Mouse (Mus musculus) bone marrow, adult 2 months (tissue): ENCODE data around the gene Pcx.

Experiments used
- CTCF ChIP-seq: fragments of 200-500 bp; IDR thresholded peaks from 2 replicates; pipeline ENCODE4 v1.5.1; 2011; ENCODE audit warnings: low read length, control low read depth; ENCODE audit not compliant: control insufficient read depth, insufficient read depth
- POLR2A ChIP-seq: fragments of 200-500 bp; IDR thresholded peaks from 2 replicates; pipeline ENCODE4 v1.6.1; 2011; ENCODE audit warnings: low read depth, mild to moderate bottlenecking, control low read depth, low read length, borderline replicate concordance; ENCODE audit not compliant: control insufficient read depth

DNA sequence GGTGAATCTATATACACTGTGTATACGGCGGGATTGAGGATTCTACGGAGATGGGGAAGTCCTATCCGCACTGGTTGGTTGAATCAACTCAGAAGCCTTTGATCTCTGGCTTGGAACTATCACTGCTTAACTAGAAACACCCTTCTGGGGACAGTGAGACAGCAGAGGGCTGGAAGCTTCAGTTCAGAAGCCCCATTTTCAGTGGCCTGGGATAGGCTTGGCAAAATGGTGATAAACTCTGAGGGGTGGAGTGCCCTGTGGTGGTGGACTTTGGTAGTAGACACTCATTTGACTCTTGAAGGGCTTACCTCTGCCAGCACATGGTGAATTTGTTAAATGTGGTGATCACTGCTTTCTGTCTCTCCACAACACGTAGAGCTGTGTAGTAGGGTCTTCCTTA lies 55.4 kb downstream of the Pcx start:
- TF ChIP-seq CTCF (no peak), POLR2A (no peak)
